Mouse (Mus musculus): Measurements from ENCODE around the gene Mid1.
"Not testable (repeated sequence)": the region's sequence is repeated elsewhere in the genome, so short reads cannot be mapped to it uniquely, and the experiment has no call there.

DNA sequence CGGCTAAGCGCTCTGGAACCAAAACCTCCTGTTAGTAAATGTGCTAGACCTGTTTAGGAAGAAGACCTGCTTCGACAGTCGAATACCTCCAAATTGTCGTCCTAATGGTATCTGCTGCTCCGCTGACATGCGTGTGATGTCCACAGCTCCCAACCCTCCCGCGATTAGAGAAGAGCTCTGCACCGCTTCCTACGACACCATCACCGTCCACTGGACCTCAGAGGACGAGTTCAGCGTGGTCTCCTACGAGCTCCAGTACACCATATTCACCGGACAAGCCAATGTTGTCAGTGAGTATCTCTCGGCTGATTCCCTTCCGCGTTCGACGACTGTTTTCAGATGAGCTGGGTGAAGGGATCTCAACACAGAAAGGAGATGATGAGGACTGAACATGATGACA is 299.9 kb downstream of the Mid1 start:
- not testable (repeated sequence) for TF ChIP-seq CTCF (IDR thresholded peaks at IDR 0.05; ENCODE audit: low read depth, low read length); POLR2A (IDR thresholded peaks at IDR 0.05; ENCODE audit: extremely low read depth, insufficient read depth, low read length)
